Mouse (Mus musculus): ENCODE data around the gene Ndufs2. TPM values are rescaled to one million over a fixed set of nuclear protein-coding genes. Genes with fewer than 3 reads are reported as not detected.

The Ndufs2 gene
- polyA plus RNA-seq, 1 experiment: 86.0 TPM

GRCm38 (mm10) chr1:171269848-171270572 is 18.8 kb upstream of the Ndufs2 start, which contains the start of gene B4galt3:
TSS of gene B4galt3 (plus strand) at chr1:171270328.
- Histone ChIP-seq H3K4me3 (ENCODE audit: control insufficient read depth, low read depth, low read length) (peak within 1 kb of the TSS; percentile 94), H3K27me3 (ENCODE audit: control insufficient read depth, insufficient read depth, low read length) (no peaks in the 10 kb centered on the region), H3K27ac (ENCODE audit: control insufficient read depth, insufficient read depth, low read depth, low read length) (peak within 1 kb of the TSS; percentile 80), H3K4me1 (ENCODE audit: control insufficient read depth, insufficient read depth, low read length) (peaks cover 9% of the 10 kb centered on the region), H3K36me3 (ENCODE audit: control insufficient read depth, insufficient read depth, low read length) (peaks cover 2% of the 10 kb centered on the region)
- TF ChIP-seq CTCF (IDR thresholded peaks at IDR 0.05; ENCODE audit: control insufficient read depth, insufficient read depth, insufficient replicate concordance, low read depth, low read length): no peak
- TF ChIP-seq POLR2A (IDR thresholded peaks at IDR 0.05; ENCODE audit: control insufficient read depth, low read depth, low read length): peak; percentile 95

- H3K4me3 ChIP-seq (ENCODE audit: control insufficient read depth, low read depth, low read length): no peak overlapping the region
- no peaks in the 10 kb centered on the region for H3K27me3 ChIP-seq (ENCODE audit: control insufficient read depth, insufficient read depth, low read length)
- H3K27ac ChIP-seq (ENCODE audit: control insufficient read depth, insufficient read depth, low read depth, low read length): no peak overlapping the region
- H3K36me3 ChIP-seq (ENCODE audit: control insufficient read depth, insufficient read depth, low read length): no peaks in the 10 kb centered on the region
- TF ChIP-seq POLR2A (IDR thresholded peaks at IDR 0.05; ENCODE audit: control insufficient read depth, low read depth, low read length) (no peak), CTCF (IDR thresholded peaks at IDR 0.05; ENCODE audit: control insufficient read depth, insufficient read depth, insufficient replicate concordance, low read depth, low read length) (no peak)
- H3K4me1 ChIP-seq (ENCODE audit: control insufficient read depth, insufficient read depth, low read length): peaks cover 9% of the 10 kb centered on the region
Observed at GRCm38 (mm10) chr1:171268341-171268740, 17.2 kb upstream of the Ndufs2 start.

GRCm38 (mm10) chr1:171265971-171266744 is 15.0 kb upstream of the Ndufs2 start:
- TF ChIP-seq POLR2A (IDR thresholded peaks at IDR 0.05; ENCODE audit: control insufficient read depth, low read depth, low read length) (no peak), CTCF (IDR thresholded peaks at IDR 0.05; ENCODE audit: control insufficient read depth, insufficient read depth, insufficient replicate concordance, low read depth, low read length) (no peak)
- Histone ChIP-seq H3K4me1 (ENCODE audit: control insufficient read depth, insufficient read depth, low read length) (peaks cover 8% of the 10 kb centered on the region), H3K36me3 (ENCODE audit: control insufficient read depth, insufficient read depth, low read length) (no peaks in the 10 kb centered on the region), H3K27ac (ENCODE audit: control insufficient read depth, insufficient read depth, low read depth, low read length) (no peak overlapping the region), H3K4me3 (ENCODE audit: control insufficient read depth, low read depth, low read length) (no peak overlapping the region), H3K27me3 (ENCODE audit: control insufficient read depth, insufficient read depth, low read length) (no peaks in the 10 kb centered on the region)

DNA sequence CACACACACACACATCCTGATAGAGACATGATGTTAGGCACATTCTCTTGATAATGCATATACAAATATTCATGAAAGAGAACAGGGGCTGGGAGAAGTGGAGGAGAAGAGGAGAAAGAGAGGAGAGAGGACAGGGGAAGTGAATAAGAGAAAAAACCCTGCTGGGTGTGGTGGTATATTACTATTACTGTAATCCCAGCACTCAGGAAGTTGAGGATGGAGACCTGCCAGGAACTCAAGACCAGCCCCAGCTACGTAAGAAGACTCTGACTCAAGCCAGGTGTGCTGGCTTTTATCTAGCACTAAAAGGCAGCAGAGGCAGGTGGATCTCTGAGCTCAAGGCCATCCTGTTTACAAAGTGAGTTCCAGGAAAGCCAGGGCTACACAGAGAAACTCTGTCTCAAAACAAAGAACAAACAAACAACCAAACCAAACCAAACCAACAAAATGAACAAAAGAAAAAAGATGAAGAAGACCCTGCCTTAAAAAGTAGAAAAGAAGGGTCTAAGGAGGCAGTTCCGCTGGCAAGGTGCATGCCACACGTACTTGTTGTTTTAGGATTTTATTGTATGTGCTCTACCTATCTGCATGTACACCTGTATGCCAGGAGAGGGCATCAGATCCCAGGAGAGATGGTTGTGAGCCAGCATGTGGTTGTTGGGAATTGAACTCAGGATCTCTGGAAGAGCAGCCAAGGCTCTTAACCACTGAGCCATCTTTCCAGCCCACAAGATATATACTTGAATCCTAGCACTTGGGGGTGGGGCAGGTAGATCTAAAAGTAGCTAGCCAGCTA is 12.7 kb upstream of the Ndufs2 start:
- Histone ChIP-seq H3K27me3 (ENCODE audit: control insufficient read depth, insufficient read depth, low read length) (no peaks in the 10 kb centered on the region), H3K4me3 (ENCODE audit: control insufficient read depth, low read depth, low read length) (no peak overlapping the region), H3K4me1 (ENCODE audit: control insufficient read depth, insufficient read depth, low read length) (no peaks in the 10 kb centered on the region; the same call in 1 of the 2 replicates), H3K36me3 (ENCODE audit: control insufficient read depth, insufficient read depth, low read length) (no peaks in the 10 kb centered on the region), H3K27ac (ENCODE audit: control insufficient read depth, insufficient read depth, low read depth, low read length) (no peak overlapping the region; the same call in 1 of the 2 replicates)
- TF ChIP-seq CTCF (IDR thresholded peaks at IDR 0.05; ENCODE audit: control insufficient read depth, insufficient read depth, insufficient replicate concordance, low read depth, low read length) (no peak), POLR2A (IDR thresholded peaks at IDR 0.05; ENCODE audit: control insufficient read depth, low read depth, low read length) (no peak)

DNA sequence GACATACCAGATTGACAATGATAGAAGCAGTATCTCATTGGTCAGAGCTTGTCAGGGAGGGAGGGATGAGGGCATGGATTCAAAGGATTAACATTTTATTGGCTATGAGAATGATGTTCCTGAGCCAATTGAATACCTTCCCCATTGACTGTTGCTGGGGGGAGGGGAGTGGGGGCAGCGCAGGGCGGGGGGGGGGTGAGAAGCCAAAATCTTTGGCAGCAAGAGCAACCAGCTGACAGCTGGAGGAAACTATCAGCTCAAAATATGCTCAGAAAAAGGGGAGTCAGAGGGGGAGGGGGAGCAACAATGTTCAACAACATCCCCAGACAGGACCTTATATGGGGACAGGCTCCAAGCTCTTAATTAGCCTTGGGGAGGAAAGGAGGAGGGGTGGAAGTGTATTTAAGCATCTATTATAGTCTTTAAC is 12.0 kb upstream of the Ndufs2 start:
- no peaks in the 10 kb centered on the region for H3K36me3 ChIP-seq (ENCODE audit: control insufficient read depth, insufficient read depth, low read length)
- H3K27me3 ChIP-seq (ENCODE audit: control insufficient read depth, insufficient read depth, low read length): no peaks in the 10 kb centered on the region
- H3K27ac ChIP-seq (ENCODE audit: control insufficient read depth, insufficient read depth, low read depth, low read length): 0 out of 2 replicates have a peak overlapping the region, but pooled peaks have one; percentile 78
- H3K4me3 ChIP-seq (ENCODE audit: control insufficient read depth, low read depth, low read length): no peak overlapping the region
- H3K4me1 ChIP-seq (ENCODE audit: control insufficient read depth, insufficient read depth, low read length): no peaks in the 10 kb centered on the region; the same call in 1 of the 2 replicates
- TF ChIP-seq CTCF (IDR thresholded peaks at IDR 0.05; ENCODE audit: control insufficient read depth, insufficient read depth, insufficient replicate concordance, low read depth, low read length): no peak
- no peak for TF ChIP-seq POLR2A (IDR thresholded peaks at IDR 0.05; ENCODE audit: control insufficient read depth, low read depth, low read length)

DNA sequence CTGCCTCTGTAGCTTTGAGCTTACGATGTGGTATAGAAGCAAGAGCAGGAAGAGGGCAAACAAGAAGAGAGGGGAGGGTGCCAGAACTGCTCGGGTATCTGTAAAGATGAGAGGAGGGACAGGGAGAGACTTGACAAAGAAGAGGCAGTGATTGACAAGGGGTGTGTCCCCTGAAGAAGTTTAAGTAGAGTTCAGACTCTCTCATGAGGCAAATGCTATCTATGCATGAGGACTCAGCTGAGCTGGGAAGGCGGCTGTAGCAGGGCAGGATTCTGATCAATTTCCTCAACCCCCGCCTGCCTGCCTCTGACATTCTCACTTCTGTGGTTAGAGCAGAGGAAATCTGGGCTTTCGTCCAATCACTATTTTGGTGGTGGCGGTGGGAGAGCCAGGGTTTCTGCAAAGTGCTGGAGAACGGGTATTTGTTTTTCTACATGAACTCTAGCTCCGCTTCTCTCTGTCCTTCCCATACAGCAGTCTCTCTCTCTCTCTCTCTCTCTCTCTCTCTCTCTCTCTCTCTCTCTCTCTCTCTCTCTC is 11.5 kb upstream of the Ndufs2 start:
- no peaks in the 10 kb centered on the region; the same call in 1 of the 2 replicates for H3K4me1 ChIP-seq (ENCODE audit: control insufficient read depth, insufficient read depth, low read length)
- no peak overlapping the region for H3K4me3 ChIP-seq (ENCODE audit: control insufficient read depth, low read depth, low read length)
- no peaks in the 10 kb centered on the region for H3K27me3 ChIP-seq (ENCODE audit: control insufficient read depth, insufficient read depth, low read length)
- TF ChIP-seq CTCF (IDR thresholded peaks at IDR 0.05; ENCODE audit: control insufficient read depth, insufficient read depth, insufficient replicate concordance, low read depth, low read length) (no peak), POLR2A (IDR thresholded peaks at IDR 0.05; ENCODE audit: control insufficient read depth, low read depth, low read length) (no peak)
- H3K27ac ChIP-seq (ENCODE audit: control insufficient read depth, insufficient read depth, low read depth, low read length): peak overlapping the region; percentile 78
- H3K36me3 ChIP-seq (ENCODE audit: control insufficient read depth, insufficient read depth, low read length): no peaks in the 10 kb centered on the region
